Mouse (Mus musculus) lung, embryonic 16.5 days (tissue): ENCODE data around the gene Lims1. TPM values are rescaled to one million over a fixed set of nuclear protein-coding genes. Genes with fewer than 3 reads are reported as not detected.
A peak's percentile ranks its signal among the peaks of the same experiment; 100 is the strongest.

Experiments used
- ATAC-seq: fragments of 200-750 bp; cut with Nextera tagmentation; 2 replicates; pipeline ENCODE4 v1.8.0; 2017; ENCODE audit warnings: low read depth, mild to moderate bottlenecking, moderate library complexity
- H3K27ac ChIP-seq: fragments of 300-500 bp; sonication (generic); 2 replicates; pipeline ENCODE4 v1.5.1; 2014; ENCODE audit warnings: mild to moderate bottlenecking, control low read depth, low read length
- H3K27me3 ChIP-seq: fragments of 300-500 bp; sonication (generic); 2 replicates; pipeline ENCODE4 v1.6.1; 2014; ENCODE audit warnings: low read depth, low read length, mixed read lengths; ENCODE audit not compliant: control insufficient read depth, insufficient read depth
- H3K36me3 ChIP-seq: fragments of 300-500 bp; sonication (generic); 2 replicates; pipeline ENCODE4 v1.6.1; 2014; ENCODE audit warnings: low read length; ENCODE audit not compliant: control insufficient read depth, insufficient read depth
- H3K4me1 ChIP-seq: fragments of 300-500 bp; sonication (generic); replicated peaks from 2 replicates; pipeline ENCODE4 v1.6.1; 2014; ENCODE audit warnings: low read length, mixed read lengths; ENCODE audit not compliant: control insufficient read depth, insufficient read depth
- H3K4me2 ChIP-seq: fragments of 300-500 bp; sonication (generic); 2 replicates; pipeline ENCODE4 v1.6.1; 2014; ENCODE audit warnings: low read depth, low read length, control low read depth
- H3K4me3 ChIP-seq: fragments of 300-500 bp; sonication (generic); 2 replicates; pipeline ENCODE4 v1.5.1; 2014; ENCODE audit warnings: mild to moderate bottlenecking, low read length, control low read depth
- H3K9ac ChIP-seq: fragments of 300-500 bp; sonication (generic); 2 replicates; pipeline ENCODE4 v1.6.1; 2014; ENCODE audit warnings: low read length, control low read depth
- H3K9me3 ChIP-seq: fragments of 300-500 bp; sonication (generic); 2 replicates; pipeline ENCODE4 v1.6.1; 2016; ENCODE audit warnings: low read length; ENCODE audit not compliant: control insufficient read depth
- WGBS: fragments of 180-500 bp; shearing (Covaris S2); extraction: QIAGEN DNeasy Blood & Tissue Kit; methylation state at CpG from one replicate; pipeline ENCODE4 v1.1.7; 2014; 5-methylcytosine and 5-hydroxymethylcytosine counted together
- polyA plus RNA-seq: library from polyadenylated mRNA; unstranded; fragments of >200 nt; fragmentation: Nextera tagmentation; extraction: Ambion mirVana; gene quantifications from 2 replicates; pipeline ENCODE4 v1.2.1, GENCODE M21; 2015

The Lims1 gene
- polyA plus RNA-seq, 1 experiment from 2014 or later, result 237 TPM

- Histone ChIP-seq H3K4me1 (peaks cover 10% of the 10 kb centered on the region; the same call in 1 of the 2 replicates), H3K9me3 (no peaks in the 10 kb centered on the region), H3K27me3 (no peaks in the 10 kb centered on the region), H3K27ac (peak overlapping the region; percentile 70), H3K4me3 (no peak overlapping the region), H3K36me3 (peaks cover 40% of the 10 kb centered on the region), H3K4me2 (no peak overlapping the region), H3K9ac (no peak overlapping the region)
- 81% methylated on average over 10 of the region's 10 CpGs for WGBS
- no peak for ATAC-seq
These were observed 95.2 kb downstream of the Lims1 start for GRCm38 (mm10) chr10:58418290-58418971.

GRCm38 (mm10) chr10:58427930-58428329 lies 104.7 kb downstream of the Lims1 start:
- Histone ChIP-seq H3K9me3 (no peaks in the 10 kb centered on the region), H3K27ac (no peak overlapping the region), H3K4me2 (no peak overlapping the region), H3K27me3 (no peaks in the 10 kb centered on the region), H3K4me3 (no peak overlapping the region), H3K9ac (no peak overlapping the region), H3K36me3 (peaks cover 14% of the 10 kb centered on the region), H3K4me1 (no peaks in the 10 kb centered on the region)
- ATAC-seq, result no peak
- WGBS, result 89% methylated on average over 2 of the region's 2 CpGs

- Histone ChIP-seq H3K9me3 (no peaks in the 10 kb centered on the region), H3K4me1 (peaks cover 7% of the 10 kb centered on the region), H3K4me3 (peak overlapping the region; percentile 99), H3K4me2 (peak overlapping the region; percentile 77), H3K9ac (peak overlapping the region; percentile 82), H3K27ac (peak overlapping the region; percentile 98), H3K27me3 (no peaks in the 10 kb centered on the region), H3K36me3 (no peaks in the 10 kb centered on the region)
- ATAC-seq, result no peak
- 14% methylated on average over 9 of the region's 9 CpGs for WGBS
These were observed 122.6 kb downstream of the Lims1 start for GRCm38 (mm10) chr10:58445850-58446249.

GRCm38 (mm10) chr10:58446384-58447279 lies 123.4 kb downstream of the Lims1 start, which contains the start of gene Ranbp2:
Gene Ranbp2, plus strand, starts transcription at chr10:58446920.
- Histone ChIP-seq H3K4me3 (peak within 1 kb of the TSS; percentile 99), H3K36me3 (no peaks in the 10 kb centered on the region), H3K4me1 (peaks cover 7% of the 10 kb centered on the region), H3K27ac (peak within 1 kb of the TSS; percentile 98), H3K9ac (peak within 1 kb of the TSS; percentile 97), H3K27me3 (no peaks in the 10 kb centered on the region), H3K9me3 (no peaks in the 10 kb centered on the region), H3K4me2 (peak within 1 kb of the TSS; percentile 77)
- peak; percentile 99 for ATAC-seq
- under 1% methylated on average over 70 of the region's 91 CpGs for WGBS

- Histone ChIP-seq H3K4me2 (peak overlapping the region; percentile 63), H3K9ac (peak overlapping the region; percentile 97), H3K36me3 (0 out of 2 replicates have a peak, but pooled peaks cover 2% of the 10 kb centered on the region), H3K4me3 (peak overlapping the region; percentile 99), H3K27ac (peak overlapping the region; percentile 98), H3K27me3 (no peaks in the 10 kb centered on the region), H3K4me1 (peaks cover 7% of the 10 kb centered on the region), H3K9me3 (no peaks in the 10 kb centered on the region)
- peak; percentile 56; the same call in 1 of the 2 replicates for ATAC-seq
- under 1% methylated on average over 17 of the region's 32 CpGs for WGBS
These were observed 124.1 kb downstream of the Lims1 start for GRCm38 (mm10) chr10:58447280-58447781.

- Histone ChIP-seq H3K9ac (no peak overlapping the region), H3K27me3 (no peaks in the 10 kb centered on the region), H3K4me1 (no peaks in the 10 kb centered on the region; the same call in 1 of the 2 replicates), H3K9me3 (no peaks in the 10 kb centered on the region), H3K4me3 (no peak overlapping the region), H3K27ac (no peak overlapping the region), H3K4me2 (no peak overlapping the region), H3K36me3 (peaks cover 16% of the 10 kb centered on the region)
- ATAC-seq, result no peak
These were observed 128.3 kb downstream of the Lims1 start for GRCm38 (mm10) chr10:58451575-58451974.

GRCm38 (mm10) chr10:58452185-58452584 lies 128.9 kb downstream of the Lims1 start:
- Histone ChIP-seq H3K9ac (no peak overlapping the region), H3K4me3 (no peak overlapping the region), H3K4me2 (no peak overlapping the region), H3K9me3 (no peaks in the 10 kb centered on the region), H3K36me3 (peaks cover 16% of the 10 kb centered on the region), H3K27me3 (no peaks in the 10 kb centered on the region), H3K27ac (no peak overlapping the region), H3K4me1 (no peaks in the 10 kb centered on the region; the same call in 1 of the 2 replicates)
- 79% methylated on average over 1 of the region's 1 CpGs for WGBS
- ATAC-seq, result no peak

GRCm38 (mm10) chr10:58459896-58460295 lies 136.6 kb downstream of the Lims1 start:
- Histone ChIP-seq H3K4me3 (no peak overlapping the region), H3K4me2 (no peak overlapping the region), H3K9ac (no peak overlapping the region), H3K36me3 (peaks cover 30% of the 10 kb centered on the region), H3K4me1 (no peaks in the 10 kb centered on the region), H3K27me3 (no peaks in the 10 kb centered on the region), H3K27ac (no peak overlapping the region), H3K9me3 (no peaks in the 10 kb centered on the region)
- 97% methylated on average over 1 of the region's 1 CpGs for WGBS
- no peak for ATAC-seq
